Mouse (Mus musculus): ENCODE data around the gene Hrc. TPM values are rescaled to one million over a fixed set of nuclear protein-coding genes. Genes with fewer than 3 reads are reported as not detected.
"Not testable (repeated sequence)": the region's sequence is repeated elsewhere in the genome, so short reads cannot be mapped to it uniquely, and the experiment has no call there.

Gene Hrc
- total RNA-seq, 2 experiments from 2014 or later, result 0.22 to 0.33 TPM

- DNase-seq (ENCODE audit: low spot score in 2 of 2), result no peak
- no peak for TF ChIP-seq CTCF (conservative IDR thresholded peaks at IDR 0.05)
- Histone ChIP-seq H3K4me3 (no peak overlapping the region), H3K27ac (no peak overlapping the region)
These were observed 3.2 kb downstream of the Hrc start for GRCm38 (mm10) chr7:45338161-45338911.

- Histone ChIP-seq H3K4me3 (peak overlapping the region; percentile 47), H3K27ac (no peak overlapping the region)
- TF ChIP-seq CTCF (conservative IDR thresholded peaks at IDR 0.05), result peak; percentile 45
- DNase-seq (ENCODE audit: low spot score in 2 of 2), result no peak
These were observed 4.4 kb downstream of the Hrc start for GRCm38 (mm10) chr7:45339410-45340065.

GRCm38 (mm10) chr7:45340066-45340442 lies 5.0 kb downstream of the Hrc start:
- Histone ChIP-seq H3K4me3 (no peak overlapping the region), H3K27ac (no peak overlapping the region)
- no peak for TF ChIP-seq CTCF (conservative IDR thresholded peaks at IDR 0.05)
- no peak for DNase-seq (ENCODE audit: low spot score in 2 of 2)

GRCm38 (mm10) chr7:45340669-45341068 lies 5.6 kb downstream of the Hrc start:
- H3K27ac ChIP-seq, result no peak overlapping the region
- DNase-seq (ENCODE audit: low spot score in 2 of 2), result no peak
- no peak for TF ChIP-seq CTCF (conservative IDR thresholded peaks at IDR 0.05)
- H3K4me3 ChIP-seq, result no peak overlapping the region

- no peak overlapping the region for H3K4me3 ChIP-seq
- TF ChIP-seq CTCF (conservative IDR thresholded peaks at IDR 0.05), result peak; percentile 93
- H3K27ac ChIP-seq, result no peak overlapping the region
- DNase-seq (ENCODE audit: low spot score in 2 of 2), result peak; percentile 88 to 89
These were observed 6.2 kb downstream of the Hrc start for GRCm38 (mm10) chr7:45341303-45341702.

GRCm38 (mm10) chr7:45342081-45342480 lies 7.0 kb downstream of the Hrc start:
- Histone ChIP-seq H3K27ac (peak overlapping the region; percentile 55; the same call in 1 of the 2 replicates), H3K4me3 (no peak overlapping the region)
- no peak for DNase-seq (ENCODE audit: low spot score in 2 of 2)
- TF ChIP-seq CTCF (conservative IDR thresholded peaks at IDR 0.05), result no peak

- H3K27ac ChIP-seq, result peak overlapping the region; percentile 61
- no peak for DNase-seq (ENCODE audit: low spot score in 2 of 2)
- no peak overlapping the region for H3K4me3 ChIP-seq
- peak; percentile 63 for TF ChIP-seq CTCF (conservative IDR thresholded peaks at IDR 0.05)
These were observed 8.5 kb downstream of the Hrc start for GRCm38 (mm10) chr7:45343543-45343942.

- no peak for DNase-seq (ENCODE audit: low spot score in 2 of 2)
These were observed 11.8 kb downstream of the Hrc start for GRCm38 (mm10) chr7:45346905-45347304.

GRCm38 (mm10) chr7:45353041-45353440 lies 18.0 kb downstream of the Hrc start:
- no peak overlapping the region for H3K27ac ChIP-seq
- H3K4me3 ChIP-seq, result no peak overlapping the region
- no peak for TF ChIP-seq CTCF (conservative IDR thresholded peaks at IDR 0.05)
- no peak for DNase-seq (ENCODE audit: low spot score in 2 of 2)

More at GRCm38 (mm10) chr7:45346905-45347304, 11.8 kb downstream of the Hrc start:
- Histone ChIP-seq H3K27ac (peak overlapping the region; percentile 48; the same call in 1 of the 2 replicates), H3K4me3 (no peak overlapping the region)
- TF ChIP-seq CTCF (conservative IDR thresholded peaks at IDR 0.05), result no peak

- H3K27ac ChIP-seq, result no peak overlapping the region
- TF ChIP-seq CTCF (conservative IDR thresholded peaks at IDR 0.05), result no peak
- no peak for DNase-seq (ENCODE audit: low spot score in 2 of 2)
- no peak overlapping the region for H3K4me3 ChIP-seq
These were observed 20.4 kb downstream of the Hrc start for GRCm38 (mm10) chr7:45355318-45356020.

- no peak for DNase-seq (ENCODE audit: low spot score in 2 of 2)
These were observed 21.0 kb downstream of the Hrc start for GRCm38 (mm10) chr7:45356087-45356486.

GRCm38 (mm10) chr7:45359081-45359480 lies 24.0 kb downstream of the Hrc start:
- DNase-seq (ENCODE audit: low spot score in 2 of 2); H3K27ac ChIP-seq; H3K4me3 ChIP-seq: not testable (repeated sequence)

More at GRCm38 (mm10) chr7:45356087-45356486, 21.0 kb downstream of the Hrc start:
- TF ChIP-seq CTCF (conservative IDR thresholded peaks at IDR 0.05), result no peak
- no peak overlapping the region for H3K27ac ChIP-seq
- no peak overlapping the region for H3K4me3 ChIP-seq

Measured in layer of hippocampus, adult 2 months (tissue).